9 mouse cellular contexts compared by ENCODE assay signal in the genomic region with DNA sequence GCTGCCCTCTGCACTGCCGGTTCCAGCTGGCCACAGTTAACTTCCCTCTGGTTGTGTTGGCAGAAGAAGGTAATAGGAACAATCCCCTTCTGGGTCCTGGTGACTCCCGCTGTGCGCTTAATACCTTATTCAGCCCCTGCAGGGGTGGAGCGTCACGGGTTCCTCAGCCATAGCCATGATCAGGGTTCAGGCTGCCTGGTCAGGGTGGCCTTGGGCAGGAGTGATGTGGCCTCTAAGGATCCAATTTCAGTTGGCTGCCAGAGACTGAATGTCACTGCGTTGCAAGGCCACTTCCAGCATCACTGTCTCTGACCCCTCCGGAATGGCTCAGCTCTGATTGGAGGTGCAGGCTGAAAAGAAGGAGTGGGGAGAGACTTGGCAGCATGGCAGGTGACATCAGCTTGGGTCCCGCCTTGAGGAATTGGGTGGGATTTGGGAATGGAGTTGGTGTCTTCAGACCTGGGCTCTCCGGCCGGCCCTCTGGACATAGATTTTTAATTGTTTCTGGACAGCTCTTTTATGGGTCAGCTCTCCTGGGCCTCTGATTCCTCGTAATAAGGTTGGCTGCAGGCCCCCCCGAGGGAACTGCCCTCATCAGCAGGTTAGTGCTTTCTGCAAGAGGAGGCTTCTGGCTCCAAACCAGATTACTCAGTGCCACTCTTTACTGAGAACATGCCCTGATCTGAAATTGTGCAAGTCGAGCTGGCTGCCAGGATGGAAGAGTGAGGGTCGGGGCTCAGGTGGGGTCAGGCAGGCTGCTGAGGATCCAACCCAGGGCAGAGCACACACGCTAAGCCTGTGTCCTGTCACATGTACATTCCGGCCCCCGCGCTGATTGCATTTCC. TPM values are rescaled to one million over a fixed set of nuclear protein-coding genes. Genes with fewer than 3 reads are reported as not detected.
DNase-seq lines count a peak whose midpoint lies in the region; ATAC-seq and TF ChIP-seq lines count a peak whose summit lies in the region.
"Had no signal": no experiment of that assay in that cellular context is flagged by ENCODE, and none has a peak within 500 bp of the region (broad histone marks: within the 10 kb centered on the region; RNA-seq: fewer than 3 reads in every experiment).

No protein-coding gene starts in this region.

- 0 out of 2 replicates have a peak, but pooled peaks have one; percentile 19 for TF ChIP-seq EP300 in heart, postnatal 0 days (IDR thresholded peaks at IDR 0.05; ENCODE audit: low read depth)

- no peak overlapping the region for H3K4me2 ChIP-seq in forebrain, embryonic 14.5 days (ENCODE audit: low read length)
- no peak overlapping the region for H3K4me2 ChIP-seq in forebrain, postnatal 0 days (ENCODE audit: low read depth)
- peak overlapping the region; percentile 27 for H3K4me2 ChIP-seq in heart, postnatal 0 days (ENCODE audit: low read depth, low read length)
- no peak overlapping the region for H3K4me2 ChIP-seq in limb, embryonic 12.5 days

- no peaks in the 10 kb centered on the region for H3K9me3 ChIP-seq in forebrain, embryonic 14.5 days (replicated peaks; ENCODE audit: control insufficient read depth, low read length)
- H3K9me3 ChIP-seq in forebrain, postnatal 0 days (ENCODE audit: low read length) = no peaks in the 10 kb centered on the region
- H3K9me3 ChIP-seq in G1E (replicated peaks) = no peaks in the 10 kb centered on the region
- H3K9me3 ChIP-seq in heart, postnatal 0 days (replicated peaks; ENCODE audit: control insufficient read depth, low read length) = no peaks in the 10 kb centered on the region
- H3K9me3 ChIP-seq in limb, embryonic 12.5 days = no peaks in the 10 kb centered on the region

- peaks cover 27% of the 10 kb centered on the region for H3K4me1 ChIP-seq in forebrain, embryonic 14.5 days (ENCODE audit: control insufficient read depth, insufficient read depth, low read length)
- peaks cover 14% of the 10 kb centered on the region for H3K4me1 ChIP-seq in forebrain, postnatal 0 days (ENCODE audit: insufficient read depth)
- H3K4me1 ChIP-seq in G1E (ENCODE audit: insufficient read depth, low read depth, low read length) = peaks cover 40% of the 10 kb centered on the region
- peaks cover 45% of the 10 kb centered on the region for H3K4me1 ChIP-seq in heart, postnatal 0 days (ENCODE audit: control insufficient read depth, insufficient read depth)
- H3K4me1 ChIP-seq in limb, embryonic 12.5 days (replicated peaks) = peaks cover 45% of the 10 kb centered on the region

- H3K27ac ChIP-seq in forebrain, embryonic 14.5 days (ENCODE audit: low read depth, low read length) = no peak overlapping the region
- H3K27ac ChIP-seq in forebrain, postnatal 0 days (ENCODE audit: low read depth, low read length) = no peak overlapping the region
- H3K27ac ChIP-seq in heart, postnatal 0 days (ENCODE audit: low read depth) = peak overlapping the region; percentile 80
- no peak overlapping the region for H3K27ac ChIP-seq in limb, embryonic 12.5 days

- no peak for TF ChIP-seq CTCF in forebrain, postnatal 0 days (IDR thresholded peaks at IDR 0.05; ENCODE audit: low read depth)
- no peak for TF ChIP-seq CTCF in G1E (IDR thresholded peaks at IDR 0.05; ENCODE audit: low read depth, low read length)
- no peak for TF ChIP-seq CTCF in heart, postnatal 0 days (IDR thresholded peaks at IDR 0.05; ENCODE audit: low read depth)

- no peak for ATAC-seq in forebrain, embryonic 14.5 days
- no peak for ATAC-seq in forebrain, postnatal 0 days
- ATAC-seq in G1E (ENCODE audit: extremely low read depth, insufficient number of reproducible peaks, low FRiP score, poor library complexity, severe bottlenecking) = no peak
- ATAC-seq in heart, postnatal 0 days (ENCODE audit: insufficient read depth, low read depth) = 0 out of 2 replicates have a peak, but pooled peaks have one; percentile 5
- no peak for ATAC-seq in limb, embryonic 12.5 days (ENCODE audit: insufficient number of reproducible peaks, insufficient read depth, low FRiP score, low TSS enrichment, low read depth)
- no peak for ATAC-seq in megakaryocyte progenitor cell, adult 5-6 weeks (replicated peaks; ENCODE audit: poor library complexity)

- no peak overlapping the region for H3K4me3 ChIP-seq in forebrain, embryonic 14.5 days (ENCODE audit: low read depth, low read length)
- no peak overlapping the region for H3K4me3 ChIP-seq in forebrain, postnatal 0 days (ENCODE audit: low read depth, low read length)
- H3K4me3 ChIP-seq in G1E (ENCODE audit: low read depth, low read length) = no peak overlapping the region
- H3K4me3 ChIP-seq in heart, postnatal 0 days (ENCODE audit: low read depth, low read length) = no peak overlapping the region
- no peak overlapping the region for H3K4me3 ChIP-seq in limb, embryonic 12.5 days (replicated peaks)

- H3K9ac ChIP-seq in forebrain, embryonic 14.5 days (ENCODE audit: low read length) = peak overlapping the region; percentile 5; the same call in 1 of the 2 replicates
- no peak overlapping the region for H3K9ac ChIP-seq in forebrain, postnatal 0 days
- H3K9ac ChIP-seq in heart, postnatal 0 days (replicated peaks; ENCODE audit: low read depth, low read length) = 0 out of 2 replicates have a peak overlapping the region, but pooled peaks have one; percentile 29
- 0 out of 2 replicates have a peak overlapping the region, but pooled peaks have one; percentile 27 for H3K9ac ChIP-seq in limb, embryonic 12.5 days (replicated peaks)

- peaks cover 6% of the 10 kb centered on the region for H3K36me3 ChIP-seq in forebrain, embryonic 14.5 days (ENCODE audit: control insufficient read depth, insufficient read depth, low read length)
- H3K36me3 ChIP-seq in forebrain, postnatal 0 days (ENCODE audit: insufficient read depth) = no peaks in the 10 kb centered on the region; the same call in 1 of the 2 replicates
- peaks cover 51% of the 10 kb centered on the region for H3K36me3 ChIP-seq in G1E (replicated peaks)
- peaks cover 19% of the 10 kb centered on the region; the same call in 1 of the 2 replicates for H3K36me3 ChIP-seq in heart, postnatal 0 days (replicated peaks; ENCODE audit: control insufficient read depth, insufficient read depth, low read length)
- H3K36me3 ChIP-seq in limb, embryonic 12.5 days = peaks cover 16% of the 10 kb centered on the region; the same call in 1 of the 2 replicates

- DNase-seq in forebrain, embryonic 14.5 days (ENCODE audit: low spot score) = peak; percentile 17
- DNase-seq in forebrain, postnatal 0 days = no peak
- DNase-seq in G1E (ENCODE audit: low spot score) = peak; percentile 1
- DNase-seq in cerebellum, postnatal 10 days = peak; percentile 63 to 70
- peak; percentile 52 for DNase-seq in heart, postnatal 0 days (ENCODE audit: low spot score)
- DNase-seq in layer of hippocampus, adult 9-11 months = no peak

- WGBS in forebrain, embryonic 14.5 days = 33% methylated on average over 18 of the region's 18 CpGs
- WGBS in forebrain, postnatal 0 days = 36% methylated on average over 18 of the region's 18 CpGs
- WGBS in heart, postnatal 0 days = 33% methylated on average over 18 of the region's 18 CpGs
- 42% methylated on average over 18 of the region's 18 CpGs for whole genome bisulfite sequencing in limb, embryonic 12.5 days

- H3K27me3 ChIP-seq in forebrain, embryonic 14.5 days (replicated peaks; ENCODE audit: control insufficient read depth, insufficient read depth, low read length) = no peaks in the 10 kb centered on the region
- no peaks in the 10 kb centered on the region for H3K27me3 ChIP-seq in forebrain, postnatal 0 days (ENCODE audit: insufficient read depth, low read length)
- H3K27me3 ChIP-seq in G1E (ENCODE audit: insufficient read depth, low read length) = no peaks in the 10 kb centered on the region
- H3K27me3 ChIP-seq in heart, postnatal 0 days (ENCODE audit: control insufficient read depth, insufficient read depth, low read length) = no peaks in the 10 kb centered on the region
- H3K27me3 ChIP-seq in limb, embryonic 12.5 days = no peaks in the 10 kb centered on the region
- H3K27me3 ChIP-seq: CH12.LX had no signal

RNA-seq across cellular contexts. Expression of gene Tmem94, which starts 10.8 kb away (rescaled TPM):
- 12.4 and 19.6 TPM in 2 replicates for polyA plus RNA-seq in forebrain, embryonic 14.5 days (2014; fragmentation: Nextera tagmentation; extraction: Ambion mirVana)
- total RNA-seq in forebrain, postnatal 0 days (2014; rRNA removed) = 16.7 and 19.3 TPM in 2 replicates
- 12.1 and 14.9 TPM in 2 replicates for polyA plus RNA-seq in forebrain, postnatal 0 days (2015; fragmentation: Nextera tagmentation; extraction: Ambion mirVana)
- total RNA-seq in G1E (2014; fragmentation: Nextera tagmentation) (35.9 and 67.9 TPM in 2 replicates), G1E (2017) (8.2 and 18.1 TPM in 2 replicates)
- 53.1 and 54.9 TPM in 2 replicates for polyA plus RNA-seq in G1E (2012)
- total RNA-seq in heart, postnatal 0 days (2014; rRNA removed; ENCODE audit: low replicate concordance) = 56.9 and 65.0 TPM in 2 replicates
- polyA plus RNA-seq in heart, postnatal 0 days (2015; fragmentation: Nextera tagmentation; extraction: Ambion mirVana) = 32.5 and 34.0 TPM in 2 replicates
- 26.5 and 31.9 TPM in 2 replicates for polyA plus RNA-seq in limb, embryonic 12.5 days (2016; fragmentation: Nextera tagmentation; extraction: Ambion mirVana)
- total RNA-seq in megakaryocyte progenitor cell, adult 5-6 weeks (2015) = 18.3 and 19.0 TPM in 2 replicates
- 22.9 and 24.9 TPM in 2 replicates for total RNA-seq in megakaryocyte progenitor cell, adult 5-6 weeks (2017)

RNA-seq across cellular contexts. Expression of gene Caskin2, which starts 37.4 kb away (rescaled TPM):
- polyA plus RNA-seq in forebrain, embryonic 14.5 days (2014; fragmentation: Nextera tagmentation; extraction: Ambion mirVana) = 8.0 and 8.9 TPM in 2 replicates
- total RNA-seq in forebrain, postnatal 0 days (2014; rRNA removed) = 14.5 and 14.7 TPM in 2 replicates
- 4.5 and 6.1 TPM in 2 replicates for polyA plus RNA-seq in forebrain, postnatal 0 days (2015; fragmentation: Nextera tagmentation; extraction: Ambion mirVana)
- total RNA-seq in G1E (2014; fragmentation: Nextera tagmentation) = not detected in 2 replicates
- 0.17 and 0.33 TPM in 2 replicates for total RNA-seq in G1E (2017)
- polyA plus RNA-seq in G1E (2012) = 0.02 and 0.04 TPM in 2 replicates
- total RNA-seq in heart, postnatal 0 days (2014; rRNA removed; ENCODE audit: low replicate concordance) = 62.1 and 107 TPM in 2 replicates
- polyA plus RNA-seq in heart, postnatal 0 days (2015; fragmentation: Nextera tagmentation; extraction: Ambion mirVana) = 12.6 and 14.2 TPM in 2 replicates
- polyA plus RNA-seq in limb, embryonic 12.5 days (2016; fragmentation: Nextera tagmentation; extraction: Ambion mirVana) = 14.9 and 16.2 TPM in 2 replicates
- total RNA-seq in megakaryocyte progenitor cell, adult 5-6 weeks (2015) = 2.7 and 4.3 TPM in 2 replicates
- 1.5 and 3.5 TPM in 2 replicates for total RNA-seq in megakaryocyte progenitor cell, adult 5-6 weeks (2017)

RNA-seq across cellular contexts. Expression of gene Tsen54, which starts 38.5 kb away (rescaled TPM):
- polyA plus RNA-seq in forebrain, embryonic 14.5 days (2014; fragmentation: Nextera tagmentation; extraction: Ambion mirVana) = 15.2 and 19.1 TPM in 2 replicates
- 23.5 and 25.5 TPM in 2 replicates for total RNA-seq in forebrain, postnatal 0 days (2014; rRNA removed)
- polyA plus RNA-seq in forebrain, postnatal 0 days (2015; fragmentation: Nextera tagmentation; extraction: Ambion mirVana) = 16.8 and 18.1 TPM in 2 replicates
- total RNA-seq in G1E (2014; fragmentation: Nextera tagmentation) (6.2 and 6.6 TPM in 2 replicates), G1E (2017) (16.8 and 18.7 TPM in 2 replicates)
- polyA plus RNA-seq in G1E (2012) = 33.0 and 37.5 TPM in 2 replicates
- total RNA-seq in heart, postnatal 0 days (2014; rRNA removed; ENCODE audit: low replicate concordance) = 35.5 and 58.5 TPM in 2 replicates
- polyA plus RNA-seq in heart, postnatal 0 days (2015; fragmentation: Nextera tagmentation; extraction: Ambion mirVana) = 14.8 and 17.7 TPM in 2 replicates
- 33.2 and 36.1 TPM in 2 replicates for polyA plus RNA-seq in limb, embryonic 12.5 days (2016; fragmentation: Nextera tagmentation; extraction: Ambion mirVana)
- total RNA-seq in megakaryocyte progenitor cell, adult 5-6 weeks (2015) = 4.0 and 9.0 TPM in 2 replicates
- total RNA-seq in megakaryocyte progenitor cell, adult 5-6 weeks (2017) = 10.9 and 15.0 TPM in 2 replicates

RNA-seq across cellular contexts. Expression of gene Llgl2, which starts 47.8 kb away (rescaled TPM):
- polyA plus RNA-seq in forebrain, embryonic 14.5 days (2014; fragmentation: Nextera tagmentation; extraction: Ambion mirVana) = 0.70 and 1.3 TPM in 2 replicates
- total RNA-seq in forebrain, postnatal 0 days (2014; rRNA removed) = 2.7 and 4.0 TPM in 2 replicates
- polyA plus RNA-seq in forebrain, postnatal 0 days (2015; fragmentation: Nextera tagmentation; extraction: Ambion mirVana) = 0.72 and 1.1 TPM in 2 replicates
- total RNA-seq in G1E (2014; fragmentation: Nextera tagmentation) = 9.3 and 10.2 TPM in 2 replicates
- 8.0 and 10.5 TPM in 2 replicates for total RNA-seq in G1E (2017)
- 18.1 and 22.5 TPM in 2 replicates for polyA plus RNA-seq in G1E (2012)
- total RNA-seq in heart, postnatal 0 days (2014; rRNA removed; ENCODE audit: low replicate concordance) = 49.8 and 85.5 TPM in 2 replicates
- polyA plus RNA-seq in heart, postnatal 0 days (2015; fragmentation: Nextera tagmentation; extraction: Ambion mirVana) = 12.7 and 14.1 TPM in 2 replicates
- polyA plus RNA-seq in limb, embryonic 12.5 days (2016; fragmentation: Nextera tagmentation; extraction: Ambion mirVana) = 5.2 and 6.3 TPM in 2 replicates
- total RNA-seq in megakaryocyte progenitor cell, adult 5-6 weeks (2015) = 3.3 and 4.1 TPM in 2 replicates
- total RNA-seq in megakaryocyte progenitor cell, adult 5-6 weeks (2017) = 3.0 and 4.8 TPM in 2 replicates

Comparison
In these comparisons a context has a peak if more than half of its experiments do, and no peak if none do; other contexts are left out.
1. DNase-seq: peak in forebrain, embryonic 14.5 days (single experiment), G1E (single experiment), cerebellum, postnatal 10 days (2 of 2) and heart, postnatal 0 days (single experiment); none in forebrain, postnatal 0 days (single experiment) and layer of hippocampus, adult 9-11 months (single experiment).